Mouse (Mus musculus): ENCODE measurements around the gene Soga1. TPM values are rescaled to one million over a fixed set of nuclear protein-coding genes. Genes with fewer than 3 reads are reported as not detected.
A peak's percentile ranks its signal among the peaks of the same experiment; 100 is the strongest.

Gene Soga1
- polyA plus RNA-seq, 1 experiment, result 2.1 TPM

- 63% methylated on average over 5 of the region's 5 CpGs for WGBS
- DNase-seq (ENCODE audit: low read depth, low spot score), result no peak
Measured at GRCm38 (mm10) chr2:157046956-157047355, 32.1 kb downstream of the Soga1 start.

GRCm38 (mm10) chr2:157045932-157046331 lies 33.1 kb downstream of the Soga1 start:
- 93% methylated on average over 2 of the region's 2 CpGs for WGBS

GRCm38 (mm10) chr2:157043987-157044386 lies 35.1 kb downstream of the Soga1 start:
- DNase-seq (ENCODE audit: low read depth, low spot score), result no peak

More at GRCm38 (mm10) chr2:157045932-157046331, 33.1 kb downstream of the Soga1 start:
- no peak for DNase-seq (ENCODE audit: low read depth, low spot score)

GRCm38 (mm10) chr2:157043556-157043955 lies 35.5 kb downstream of the Soga1 start:
- no peak for DNase-seq (ENCODE audit: low read depth, low spot score)
- WGBS, result 79% methylated on average over 8 of the region's 8 CpGs

- 87% methylated on average over 7 of the region's 7 CpGs for WGBS
Measured at GRCm38 (mm10) chr2:157041421-157041820, 37.6 kb downstream of the Soga1 start.

GRCm38 (mm10) chr2:157040649-157041046 lies 38.4 kb downstream of the Soga1 start:
- no peak for DNase-seq (ENCODE audit: low read depth, low spot score)
- WGBS, result 89% methylated on average over 17 of the region's 17 CpGs

More at GRCm38 (mm10) chr2:157041421-157041820, 37.6 kb downstream of the Soga1 start:
- DNase-seq (ENCODE audit: low read depth, low spot score), result no peak

- DNase-seq (ENCODE audit: low read depth, low spot score), result no peak
- 87% methylated on average over 50 of the region's 50 CpGs for WGBS
Measured at GRCm38 (mm10) chr2:157039900-157040648, 39.0 kb downstream of the Soga1 start.

- 85% methylated on average over 9 of the region's 9 CpGs for WGBS
- DNase-seq (ENCODE audit: low read depth, low spot score), result no peak
Measured at GRCm38 (mm10) chr2:157037303-157037702, 41.8 kb downstream of the Soga1 start.

GRCm38 (mm10) chr2:157036400-157036799 lies 42.7 kb downstream of the Soga1 start:
- 70% methylated on average over 8 of the region's 8 CpGs for WGBS
- DNase-seq (ENCODE audit: low read depth, low spot score), result no peak

- 76% methylated on average over 7 of the region's 7 CpGs for WGBS
- DNase-seq (ENCODE audit: low read depth, low spot score), result no peak
Measured at GRCm38 (mm10) chr2:157035371-157035770, 43.7 kb downstream of the Soga1 start.

GRCm38 (mm10) chr2:157030804-157031203 lies 48.2 kb downstream of the Soga1 start:
- DNase-seq (ENCODE audit: low read depth, low spot score), result peak; percentile 57
- 42% methylated on average over 9 of the region's 9 CpGs for WGBS

GRCm38 (mm10) chr2:157028261-157028660 lies 50.8 kb downstream of the Soga1 start:
- DNase-seq (ENCODE audit: low read depth, low spot score), result no peak
- 98% methylated on average over 4 of the region's 4 CpGs for WGBS

GRCm38 (mm10) chr2:157027106-157028008 lies 51.7 kb downstream of the Soga1 start:
- WGBS, result 72% methylated on average over 21 of the region's 21 CpGs
- DNase-seq (ENCODE audit: low read depth, low spot score), result no peak

- WGBS, result 91% methylated on average over 16 of the region's 16 CpGs
- DNase-seq (ENCODE audit: low read depth, low spot score), result no peak
Measured at GRCm38 (mm10) chr2:157021156-157021555, 57.9 kb downstream of the Soga1 start.

GRCm38 (mm10) chr2:157019228-157019627 lies 59.8 kb downstream of the Soga1 start:
- DNase-seq (ENCODE audit: low read depth, low spot score), result no peak
- 90% methylated on average over 4 of the region's 4 CpGs for WGBS

GRCm38 (mm10) chr2:157016529-157017270 lies 62.4 kb downstream of the Soga1 start:
- no peak for DNase-seq (ENCODE audit: low read depth, low spot score)
- 82% methylated on average over 18 of the region's 18 CpGs for WGBS

- 25% methylated on average over 6 of the region's 6 CpGs for WGBS
Measured at GRCm38 (mm10) chr2:157012341-157012740, 66.7 kb downstream of the Soga1 start.

GRCm38 (mm10) chr2:157010634-157011310 lies 68.3 kb downstream of the Soga1 start:
- WGBS, result 50% methylated on average over 11 of the region's 11 CpGs
- DNase-seq (ENCODE audit: low read depth, low spot score), result no peak

More at GRCm38 (mm10) chr2:157012341-157012740, 66.7 kb downstream of the Soga1 start:
- DNase-seq (ENCODE audit: low read depth, low spot score), result no peak

GRCm38 (mm10) chr2:157010121-157010520 lies 68.9 kb downstream of the Soga1 start:
- no peak for DNase-seq (ENCODE audit: low read depth, low spot score)
